Mouse (Mus musculus) CH12F3 (cell line): Measurements from ENCODE around the gene Hist1h2bf.
"Not testable (repeated sequence)": the region's sequence is repeated elsewhere in the genome, so short reads cannot be mapped to it uniquely, and the experiment has no call there.

Experiments used
- in situ Hi-C: fragments of 300-500 bp; cut with MboI; formaldehyde crosslinking; loops from 2 replicates; pipeline ENCODE4 v1.14.3; 2020; ENCODE audit warnings: low sequenced_read_pairs

Gene Hist1h2bf

DNA sequence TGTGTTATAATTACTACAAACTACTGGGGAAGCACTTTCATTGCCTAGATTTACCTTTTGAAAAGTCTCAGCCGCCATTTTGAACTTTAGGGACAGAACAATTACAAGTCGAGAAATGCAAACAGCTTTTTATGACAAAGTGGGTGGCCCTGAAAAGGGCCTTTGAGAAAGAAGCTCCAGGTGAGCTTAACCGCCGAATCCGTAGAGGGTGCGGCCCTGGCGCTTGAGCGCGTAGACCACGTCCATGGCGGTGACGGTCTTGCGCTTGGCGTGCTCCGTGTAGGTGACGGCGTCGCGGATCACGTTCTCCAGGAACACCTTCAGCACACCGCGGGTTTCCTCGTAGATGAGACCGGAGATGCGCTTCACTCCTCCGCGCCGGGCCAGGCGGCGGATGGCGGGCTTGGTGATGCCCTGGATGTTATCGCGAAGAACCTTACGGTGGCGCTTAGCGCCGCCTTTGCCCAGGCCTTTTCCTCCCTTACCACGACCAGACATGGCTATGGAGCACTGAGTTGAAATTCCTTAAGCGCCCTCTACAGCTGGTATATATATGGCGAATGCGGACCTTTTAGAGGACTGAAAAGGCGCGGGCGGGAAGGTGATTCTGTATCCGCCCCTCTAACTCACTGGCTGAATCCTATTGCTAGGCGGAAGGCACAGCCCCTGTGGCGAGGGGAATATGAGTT is 22.7 kb downstream of the Hist1h2bf start, which contains the start of gene Hist1h4f:
TSS of gene Hist1h4f (minus strand) at position 503 of the 689 bp plus-strand sequence.
- in situ Hi-C loops = loop anchor here (25.0 kb wide), 1 partner anchor 1764 kb away; the partner anchor contains the start of genes Hist1h1b, Hist1h2an, Hist1h2bp and Hist1h3i

DNA sequence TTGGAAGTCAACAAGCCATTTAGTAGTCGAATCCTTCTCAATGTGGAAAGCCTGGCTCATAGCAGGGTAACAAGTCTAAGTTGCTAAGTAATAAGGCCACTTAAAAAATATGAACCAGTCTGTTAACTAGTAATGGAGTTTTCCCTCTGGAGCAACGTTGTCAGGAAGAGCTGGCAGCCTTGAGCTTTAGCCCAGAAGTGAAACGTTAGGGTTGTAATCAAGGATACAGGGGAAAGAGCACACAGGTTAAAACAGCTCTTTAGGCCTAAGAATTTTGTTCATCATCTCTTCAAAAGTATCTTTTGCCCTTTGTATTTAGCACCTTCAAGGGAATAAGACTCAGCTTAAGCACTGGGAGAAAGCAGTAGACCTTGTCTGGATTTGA is 23.2 kb downstream of the Hist1h2bf start:
- in situ Hi-C loops = loop anchor here (25.0 kb wide), 1 partner anchor 1763 kb away; the partner anchor contains the start of genes Hist1h1b, Hist1h2an, Hist1h2bp and Hist1h3i

DNA sequence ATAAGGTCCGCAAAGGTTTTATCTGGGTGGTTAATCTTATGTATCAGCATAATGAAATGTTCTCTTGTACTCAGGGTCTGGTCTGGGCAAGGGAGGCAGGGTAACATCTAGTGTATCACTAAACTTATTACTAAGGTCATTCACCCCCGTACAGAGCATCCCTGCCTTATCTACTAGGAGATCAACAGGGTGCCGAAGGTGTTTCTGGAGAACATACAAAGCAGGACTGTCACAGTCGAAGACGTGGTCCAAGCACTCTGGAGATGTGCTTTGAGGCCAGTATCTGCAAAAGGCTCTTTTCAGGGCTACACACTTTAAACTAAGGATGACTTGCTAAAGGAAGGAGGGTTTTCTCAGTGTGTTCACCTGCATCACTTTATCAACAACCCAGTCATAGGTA is 27.3 kb downstream of the Hist1h2bf start:
- in situ Hi-C loops = no loop called here

DNA sequence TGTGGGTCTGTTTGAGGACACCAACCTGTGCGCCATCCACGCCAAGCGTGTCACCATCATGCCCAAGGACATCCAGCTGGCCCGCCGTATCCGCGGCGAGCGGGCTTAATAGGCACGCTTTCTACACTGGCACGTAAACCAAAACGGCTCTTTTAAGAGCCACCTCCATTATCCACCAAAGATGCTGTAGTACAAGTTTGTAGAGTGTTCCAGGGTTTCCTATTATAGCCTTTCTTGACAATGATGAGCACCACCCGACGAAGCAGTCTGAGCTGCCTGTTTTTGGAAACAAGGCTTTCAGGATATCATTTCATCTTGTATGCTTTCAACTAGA is 29.2 kb downstream of the Hist1h2bf start:
- in situ Hi-C loops = not testable (repeated sequence)

DNA sequence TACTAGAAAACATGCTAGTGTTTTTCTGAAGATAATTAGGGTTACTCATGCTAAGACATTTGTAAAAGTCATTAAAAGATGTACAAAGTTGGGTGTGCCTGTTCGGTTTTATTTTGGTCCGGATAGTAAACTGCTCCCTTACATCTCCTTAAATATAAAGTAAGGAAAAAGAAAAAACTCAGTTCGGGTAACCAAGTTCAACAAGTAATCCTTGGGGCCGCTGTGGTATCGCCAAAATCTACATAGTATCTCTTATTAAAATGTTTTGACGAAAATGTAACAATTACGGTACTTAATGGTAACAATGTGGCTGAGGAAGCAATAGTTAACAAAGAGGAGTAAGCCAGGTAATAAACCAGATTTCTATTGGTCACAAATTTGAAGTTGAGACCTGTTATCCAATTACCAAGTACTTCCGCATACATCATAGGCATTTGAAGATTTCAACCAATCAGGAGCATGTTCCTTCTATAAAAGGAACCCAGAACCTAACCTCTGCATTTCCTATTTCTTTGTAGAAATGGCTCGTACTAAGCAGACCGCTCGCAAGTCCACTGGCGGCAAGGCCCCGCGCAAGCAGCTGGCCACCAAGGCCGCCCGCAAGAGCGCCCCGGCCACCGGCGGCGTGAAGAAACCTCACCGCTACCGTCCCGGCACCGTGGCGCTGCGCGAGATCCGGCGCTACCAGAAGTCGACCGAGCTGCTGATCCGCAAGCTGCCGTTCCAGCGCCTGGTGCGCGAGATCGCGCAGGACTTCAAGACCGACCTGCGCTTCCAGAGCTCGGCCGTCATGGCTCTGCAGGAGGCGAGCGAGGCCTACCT is 29.8 kb downstream of the Hist1h2bf start, which contains the start of gene Hist1h3f:
TSS of gene Hist1h3f (plus strand) at position 88 of the 822 bp plus-strand sequence.
- in situ Hi-C loops = no loop called here

DNA sequence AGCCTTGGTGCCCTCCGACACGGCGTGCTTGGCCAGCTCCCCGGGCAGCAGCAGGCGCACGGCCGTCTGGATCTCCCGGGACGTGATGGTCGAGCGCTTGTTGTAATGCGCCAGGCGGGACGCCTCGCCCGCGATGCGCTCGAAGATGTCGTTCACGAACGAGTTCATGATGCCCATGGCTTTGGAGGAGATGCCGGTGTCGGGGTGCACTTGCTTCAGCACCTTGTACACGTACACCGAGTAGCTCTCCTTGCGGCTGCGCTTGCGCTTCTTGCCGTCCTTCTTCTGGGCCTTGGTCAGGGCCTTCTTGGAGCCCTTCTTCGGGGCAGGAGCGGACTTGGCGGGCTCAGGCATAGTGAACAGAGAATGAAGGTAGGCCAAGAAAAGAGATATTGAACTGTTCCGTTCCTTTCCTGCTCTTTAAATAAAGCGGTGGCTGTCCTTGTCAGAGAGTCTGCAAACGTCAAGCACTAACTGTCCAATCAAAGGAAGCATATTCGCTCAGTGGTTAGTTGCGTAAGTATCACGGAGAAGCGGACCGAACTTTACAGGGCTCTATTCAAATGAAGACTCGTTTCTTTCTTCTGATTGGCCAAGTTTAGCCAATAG is 30.9 kb downstream of the Hist1h2bf start, which contains the start of gene Hist1h2bh:
TSS of gene Hist1h2bh (minus strand) at position 394 of the 609 bp plus-strand sequence.
- in situ Hi-C loops = not testable (repeated sequence)

DNA sequence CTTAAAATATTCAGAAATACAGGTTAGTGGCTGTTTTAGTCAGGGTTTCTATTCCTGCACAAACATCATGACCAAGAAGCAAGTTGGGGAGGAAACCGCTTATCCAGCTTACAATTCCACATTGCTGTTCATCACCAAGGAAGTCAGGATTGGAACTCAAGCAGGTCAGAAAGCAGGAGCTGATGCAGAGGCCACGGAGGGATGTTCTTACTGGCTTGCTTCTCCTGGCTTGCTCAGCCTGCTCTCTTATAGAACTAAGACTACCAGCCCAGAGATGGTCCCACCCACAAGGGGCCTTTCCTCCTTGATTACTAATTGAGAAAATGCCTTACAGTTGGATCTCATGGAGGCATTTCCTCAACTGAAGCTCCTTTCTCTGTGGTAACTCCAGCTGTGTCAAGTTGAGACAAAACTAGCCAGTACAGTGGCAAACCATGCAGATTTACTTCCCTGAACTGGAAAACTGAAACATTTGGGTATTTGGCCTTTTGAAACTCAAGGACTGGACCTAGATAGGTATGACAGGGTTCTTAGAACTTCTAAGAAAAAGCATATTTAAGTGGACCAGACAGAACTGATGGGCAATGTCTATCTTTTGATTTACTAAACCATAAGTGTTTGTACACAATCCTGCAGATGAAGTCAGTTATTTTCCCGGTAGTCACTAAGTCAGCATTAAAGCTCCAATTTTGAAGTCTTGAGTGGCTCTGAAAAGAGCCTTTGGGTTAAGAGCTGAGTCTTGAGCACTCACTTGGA is 31.6 kb downstream of the Hist1h2bf start:
- in situ Hi-C loops = not testable (repeated sequence)

DNA sequence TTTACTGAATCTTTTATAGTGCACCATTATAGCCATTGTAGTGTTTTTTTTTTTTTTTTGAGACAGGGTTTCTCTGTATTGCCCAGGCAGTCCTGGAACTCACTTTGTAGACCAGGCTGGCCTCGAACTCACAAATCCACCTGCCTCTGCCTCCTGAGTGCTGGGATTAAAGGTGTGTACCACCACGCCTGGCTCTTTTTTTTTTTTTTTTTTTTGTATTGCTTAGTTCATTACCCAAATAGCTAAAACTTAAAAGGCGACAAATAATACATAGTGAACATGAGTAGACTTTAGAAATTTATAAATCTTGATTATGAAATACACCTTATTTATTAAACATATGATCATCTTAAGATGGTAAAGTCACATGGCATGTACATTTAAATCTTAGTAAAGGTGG is 32.5 kb downstream of the Hist1h2bf start:
- in situ Hi-C loops = no loop called here

DNA sequence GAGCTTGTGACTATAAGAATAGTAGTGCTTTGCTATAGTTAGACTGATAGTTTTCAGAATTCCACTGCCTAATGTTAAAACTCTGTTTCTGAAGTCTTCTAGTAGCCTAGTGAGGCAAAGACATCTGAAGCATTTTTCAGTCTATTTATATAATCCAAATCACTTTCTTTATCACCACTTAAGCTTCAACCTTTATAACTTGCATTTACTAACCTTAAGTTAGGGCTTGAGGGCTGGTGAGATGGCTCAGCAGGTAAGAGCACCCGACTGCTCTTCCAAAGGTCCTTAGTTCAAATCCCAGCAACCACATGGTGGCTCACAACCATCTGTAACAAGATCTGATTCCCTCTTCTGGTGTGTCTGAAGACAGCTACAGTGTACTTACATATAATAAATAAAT is 34.2 kb downstream of the Hist1h2bf start:
- in situ Hi-C loops = not testable (repeated sequence)

DNA sequence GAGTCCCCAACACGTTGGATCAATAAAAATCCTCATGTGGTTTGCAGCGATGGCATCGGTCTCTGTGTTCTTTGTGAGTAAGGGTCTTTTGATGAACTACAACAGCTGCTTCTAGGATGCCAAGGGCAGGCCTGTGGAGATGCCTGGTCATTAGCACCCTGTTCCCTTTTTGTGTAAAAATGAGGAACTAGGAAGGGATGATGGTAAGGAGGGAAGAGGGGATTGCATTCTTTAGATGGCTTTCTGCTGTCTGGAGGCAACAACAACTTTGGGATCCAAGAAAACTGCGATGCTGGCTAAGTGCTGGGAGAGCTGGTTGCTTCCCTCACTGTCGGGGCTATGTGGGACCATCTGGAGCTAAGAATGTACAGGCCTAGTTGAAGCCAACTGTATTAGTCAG is 35.7 kb downstream of the Hist1h2bf start:
- in situ Hi-C loops = no loop called here

DNA sequence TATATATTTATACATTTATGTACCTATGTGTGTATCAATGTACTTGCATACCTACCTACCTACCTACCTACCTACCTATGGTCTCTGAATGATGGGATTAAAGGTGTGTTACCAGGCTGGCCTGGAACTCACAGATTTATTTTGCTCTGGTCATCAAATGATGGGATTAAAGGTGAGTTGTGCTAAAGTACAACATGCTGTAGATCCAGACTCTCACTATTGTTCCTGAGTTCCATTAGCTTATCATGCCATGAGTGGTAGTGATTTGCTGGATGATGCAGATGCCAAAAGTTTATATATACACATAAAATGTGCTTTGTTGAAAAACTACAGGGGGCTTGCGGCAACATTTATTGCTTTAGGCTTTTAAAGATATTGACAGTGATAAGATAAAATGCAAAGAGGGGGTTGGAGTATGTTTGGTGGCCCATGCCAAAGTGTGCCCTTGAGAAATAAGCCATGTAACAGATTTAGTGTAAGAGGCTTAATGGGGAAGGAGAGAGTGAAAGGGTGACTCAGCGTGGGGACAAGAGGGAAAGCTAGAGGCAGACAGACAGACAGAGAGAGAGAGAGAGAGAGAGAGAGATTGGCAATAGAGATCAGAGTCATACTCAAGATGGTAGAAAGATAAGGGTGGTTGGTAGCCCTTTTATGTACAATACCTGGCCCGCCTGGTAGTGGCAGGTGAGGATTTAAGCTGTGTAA is 36.8 kb downstream of the Hist1h2bf start:
- in situ Hi-C loops = no loop called here

DNA sequence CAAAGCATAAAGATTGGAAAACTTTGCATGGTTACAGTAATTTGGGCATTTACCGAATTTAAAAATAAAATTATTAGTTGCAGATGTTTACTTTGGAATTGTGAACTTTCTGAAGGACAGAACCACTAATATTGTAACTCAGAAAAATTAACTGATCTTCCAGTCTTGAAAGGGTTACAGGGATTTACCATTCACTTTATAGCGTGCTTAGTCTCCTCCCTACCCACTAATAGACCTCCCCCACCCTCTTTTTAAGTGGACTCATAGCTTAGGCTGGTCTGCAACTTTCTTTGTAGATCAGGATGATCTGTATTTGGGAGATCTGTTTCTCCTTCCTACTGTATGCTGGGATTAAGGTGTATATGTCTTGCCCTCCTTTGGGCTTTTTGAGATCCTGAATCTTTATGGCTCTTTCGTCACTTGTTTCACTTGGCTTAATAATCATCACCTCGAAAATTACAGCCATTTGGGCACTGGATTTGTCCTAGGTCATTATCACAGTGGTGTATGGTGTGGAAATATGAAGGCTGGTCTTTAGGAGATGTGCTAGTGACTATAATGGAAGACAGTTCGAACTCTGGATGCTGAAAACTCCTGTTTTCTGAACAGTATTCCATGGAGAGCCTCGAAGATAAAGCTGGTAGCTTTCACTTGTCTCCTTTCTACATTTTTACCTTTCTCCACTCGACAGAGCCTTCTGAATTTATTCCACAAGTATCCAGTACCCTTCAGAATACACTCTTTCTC is 37.7 kb downstream of the Hist1h2bf start:
- in situ Hi-C loops = no loop called here

DNA sequence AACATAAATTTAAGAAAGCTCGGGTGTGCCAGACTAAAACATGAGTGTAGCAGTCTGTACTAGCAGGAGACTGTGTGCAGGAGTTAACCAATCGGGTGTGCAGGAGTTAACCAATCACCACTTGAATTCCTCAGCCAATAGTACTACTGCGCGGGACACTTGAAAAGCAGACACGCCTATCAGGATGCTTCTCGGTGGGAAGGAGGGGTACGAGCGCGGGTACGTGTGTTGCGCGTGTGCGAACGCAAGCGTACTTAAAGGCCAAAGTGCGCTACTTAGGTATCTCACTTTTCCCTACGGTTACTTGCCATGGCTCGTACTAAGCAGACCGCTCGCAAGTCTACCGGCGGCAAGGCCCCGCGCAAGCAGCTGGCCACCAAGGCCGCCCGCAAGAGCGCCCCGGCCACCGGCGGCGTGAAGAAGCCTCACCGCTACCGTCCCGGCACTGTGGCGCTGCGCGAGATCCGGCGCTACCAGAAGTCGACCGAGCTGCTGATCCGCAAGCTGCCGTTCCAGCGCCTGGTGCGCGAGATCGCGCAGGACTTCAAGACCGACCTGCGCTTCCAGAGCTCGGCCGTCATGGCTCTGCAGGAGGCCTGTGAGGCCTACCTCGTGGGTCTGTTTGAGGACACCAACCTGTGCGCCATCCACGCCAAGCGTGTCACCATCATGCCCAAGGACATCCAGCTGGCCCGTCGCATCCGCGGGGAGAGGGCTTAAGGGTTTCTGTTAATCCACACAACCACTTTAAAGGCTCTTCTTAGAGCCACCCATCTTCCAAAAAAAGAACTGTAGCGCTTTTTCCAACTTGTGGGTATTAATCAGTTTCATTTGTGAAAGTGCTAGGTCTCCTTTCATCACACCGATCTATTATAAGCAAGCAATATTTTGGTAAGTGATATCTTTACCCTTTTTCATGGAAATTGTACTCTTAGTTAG is 38.6 kb downstream of the Hist1h2bf start, which contains the start of gene Hist1h3g:
TSS of gene Hist1h3g (plus strand) at position 286 of the 939 bp plus-strand sequence.
- in situ Hi-C loops = not testable (repeated sequence)

DNA sequence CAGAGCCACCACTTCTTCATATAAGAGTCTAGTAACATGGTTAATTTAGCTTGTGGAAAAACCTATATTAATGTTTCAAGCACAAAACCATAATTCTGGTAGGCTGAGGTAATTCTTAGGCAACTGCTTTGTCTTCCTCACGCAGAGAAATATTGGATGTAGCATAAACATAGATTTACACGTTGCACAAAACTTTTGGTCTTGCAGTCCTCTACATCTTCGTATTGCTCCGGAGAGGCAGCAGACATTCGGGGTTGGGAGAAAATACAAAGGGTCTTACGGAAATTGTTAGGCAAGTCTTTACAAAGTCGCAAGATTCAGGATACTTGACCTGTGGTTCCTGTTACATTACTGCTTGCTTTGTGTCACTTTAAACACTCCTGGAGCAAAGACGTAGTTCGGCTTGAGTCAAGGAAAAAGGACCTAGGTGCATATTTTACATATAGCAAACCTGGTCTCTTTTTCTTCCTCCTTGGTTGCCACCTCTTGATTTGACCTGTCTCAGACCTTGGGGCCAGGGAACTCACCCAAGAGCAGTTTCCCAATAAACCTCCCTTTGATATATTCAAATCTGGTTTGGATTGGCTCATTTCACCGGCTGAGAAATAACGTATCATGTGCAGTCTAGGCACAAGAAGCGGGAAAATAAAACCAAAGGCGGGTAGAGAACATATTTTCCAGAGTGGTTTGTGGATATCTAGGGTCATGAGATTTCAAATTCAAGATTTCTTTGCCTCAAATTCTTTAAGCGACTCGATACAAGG is 39.4 kb downstream of the Hist1h2bf start:
- in situ Hi-C loops = no loop called here

DNA sequence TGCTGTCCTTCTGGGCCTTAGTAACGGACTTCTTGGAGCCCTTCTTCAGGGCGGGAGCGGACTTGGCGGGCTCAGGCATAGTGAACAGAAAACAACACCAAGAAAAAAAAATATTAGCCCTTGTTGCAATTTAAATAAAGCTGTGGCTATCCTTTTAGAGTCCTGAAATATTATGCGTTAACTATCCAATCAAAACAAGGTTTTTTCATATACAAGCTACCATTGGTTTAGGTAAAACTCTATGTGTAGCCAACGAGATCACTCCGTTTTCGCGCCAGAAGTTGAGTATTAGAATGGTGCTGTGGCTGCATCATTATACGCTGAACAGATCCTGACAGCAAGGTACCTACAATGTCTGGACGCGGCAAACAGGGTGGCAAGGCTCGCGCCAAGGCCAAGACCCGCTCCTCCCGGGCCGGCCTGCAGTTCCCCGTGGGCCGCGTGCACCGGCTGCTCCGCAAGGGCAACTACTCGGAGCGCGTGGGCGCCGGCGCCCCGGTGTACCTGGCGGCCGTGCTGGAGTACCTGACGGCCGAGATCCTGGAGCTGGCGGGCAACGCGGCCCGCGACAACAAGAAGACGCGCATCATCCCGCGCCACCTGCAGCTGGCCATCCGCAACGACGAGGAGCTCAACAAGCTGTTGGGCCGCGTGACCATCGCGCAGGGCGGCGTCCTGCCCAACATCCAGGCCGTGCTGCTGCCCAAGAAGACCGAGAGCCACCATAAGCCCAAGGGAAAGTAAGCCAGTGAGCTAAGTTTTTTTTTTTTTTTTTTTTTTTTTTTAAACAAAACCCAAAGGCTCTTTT is 40.2 kb downstream of the Hist1h2bf start, which contains the start of gene Hist1h2af:
TSS of gene Hist1h2af (plus strand) at position 347 of the 808 bp plus-strand sequence.
- in situ Hi-C loops = not testable (repeated sequence)

DNA sequence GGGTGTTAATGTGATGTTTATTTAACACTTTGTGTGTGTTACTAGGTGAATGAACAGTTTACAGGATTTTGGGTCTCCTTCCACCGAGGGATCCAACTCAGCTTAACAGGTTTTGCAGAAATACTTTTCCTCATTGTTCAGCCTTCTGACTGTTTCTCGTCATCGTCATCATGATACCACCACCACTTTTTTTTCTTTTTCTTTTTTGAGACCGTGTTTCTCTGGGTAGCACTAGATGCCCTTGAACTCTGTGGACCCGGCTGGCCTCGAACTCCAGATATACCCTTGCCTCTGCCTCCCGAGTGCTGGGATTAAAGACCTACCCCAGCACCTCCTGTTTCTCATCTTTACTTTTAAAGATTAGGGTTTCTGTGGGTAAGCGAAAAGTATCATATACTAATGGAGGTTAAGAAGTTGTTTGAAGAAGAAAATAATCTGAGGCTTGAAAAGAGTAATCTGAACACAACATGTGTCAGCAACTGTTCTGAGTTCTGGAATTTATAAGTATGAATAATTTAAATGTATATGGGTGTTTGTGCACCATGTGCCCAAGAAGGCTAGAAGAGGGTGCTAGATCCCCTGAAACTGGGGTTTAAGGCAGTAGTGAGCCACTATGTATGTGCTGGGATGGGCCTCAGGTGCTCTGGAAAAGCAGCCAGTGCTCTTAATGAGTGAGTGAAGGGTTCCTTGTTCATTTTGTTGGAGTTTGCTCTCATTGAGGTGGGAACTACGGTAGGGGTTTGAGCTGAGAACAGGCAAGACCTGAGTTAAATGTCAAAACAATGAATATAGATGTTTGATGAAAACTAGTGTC is 41.5 kb downstream of the Hist1h2bf start:
- in situ Hi-C loops = no loop called here
